Mouse (Mus musculus) lung, adult 2 months (tissue): Measurements from ENCODE around the gene Psmc1.

Source experiments
- CTCF ChIP-seq: fragments of 200-500 bp; IDR thresholded peaks from 2 replicates; pipeline ENCODE4 v1.5.1; 2011; ENCODE audit warnings: mild to moderate bottlenecking, low read length, control low read depth; ENCODE audit not compliant: insufficient read depth
- POLR2A ChIP-seq: fragments of 200-500 bp; IDR thresholded peaks from 2 replicates; pipeline ENCODE4 v1.6.1; 2011; ENCODE audit warnings: low read depth, mild to moderate bottlenecking, control low read depth, low read length, borderline replicate concordance; ENCODE audit errors: extremely low read depth

- TF ChIP-seq CTCF (no peak), POLR2A (no peak)
These were observed 9.8 kb upstream of the Psmc1 start for GRCm38 (mm10) chr12:100099971-100100706.
